Mouse (Mus musculus): ENCODE data around the gene Scn3a. TPM values are rescaled to one million over a fixed set of nuclear protein-coding genes. Genes with fewer than 3 reads are reported as not detected.

The Scn3a gene
- polyA plus RNA-seq, 1 experiment from 2014 or later = 5.4 TPM

GRCm38 (mm10) chr2:65416535-65416934 is 150.9 kb downstream of the Scn3a start:
- Histone ChIP-seq H3K27me3 (ENCODE audit: poor library complexity, severe bottlenecking) (no peaks in the 10 kb centered on the region), H3K4me1 (peaks cover 32% of the 10 kb centered on the region), H3K36me3 (replicated peaks) (no peaks in the 10 kb centered on the region), H3K9me3 (peaks cover 9% of the 10 kb centered on the region; the same call in 1 of the 2 replicates), H3K4me3 (no peak overlapping the region), H3K27ac (peak overlapping the region; percentile 88)
- WGBS = 93% methylated on average over 1 of the region's 1 CpGs
- no peak for DNase-seq (ENCODE audit: extremely low spot score, low spot score)

- Histone ChIP-seq H3K36me3 (replicated peaks) (no peaks in the 10 kb centered on the region), H3K4me1 (peaks cover 41% of the 10 kb centered on the region), H3K9me3 (peaks cover 9% of the 10 kb centered on the region; the same call in 1 of the 2 replicates), H3K27ac (peak overlapping the region; percentile 88), H3K4me3 (peak overlapping the region; percentile 49), H3K27me3 (ENCODE audit: poor library complexity, severe bottlenecking) (no peaks in the 10 kb centered on the region)
- DNase-seq (ENCODE audit: extremely low spot score, low spot score) = no peak
- WGBS = 0% methylated on average over 2 of the region's 2 CpGs
These were observed 152.1 kb downstream of the Scn3a start for GRCm38 (mm10) chr2:65415294-65415693.

GRCm38 (mm10) chr2:65414806-65415281 is 152.6 kb downstream of the Scn3a start:
- no peaks in the 10 kb centered on the region for H3K36me3 ChIP-seq (replicated peaks)
- peaks cover 42% of the 10 kb centered on the region for H3K4me1 ChIP-seq
- 6% methylated on average over 6 of the region's 6 CpGs for WGBS
- H3K27me3 ChIP-seq (ENCODE audit: poor library complexity, severe bottlenecking) = no peaks in the 10 kb centered on the region
- peak; percentile 73 for DNase-seq (ENCODE audit: extremely low spot score, low spot score)
- H3K27ac ChIP-seq = peak overlapping the region; percentile 88
- H3K4me3 ChIP-seq = peak overlapping the region; percentile 49
- H3K9me3 ChIP-seq = peaks cover 9% of the 10 kb centered on the region; the same call in 1 of the 2 replicates

- Histone ChIP-seq H3K27me3 (ENCODE audit: poor library complexity, severe bottlenecking) (no peaks in the 10 kb centered on the region), H3K4me3 (peak overlapping the region; percentile 49), H3K9me3 (peaks cover 9% of the 10 kb centered on the region; the same call in 1 of the 2 replicates), H3K4me1 (peaks cover 42% of the 10 kb centered on the region), H3K27ac (peak overlapping the region; percentile 88), H3K36me3 (replicated peaks) (no peaks in the 10 kb centered on the region)
- under 1% methylated on average over 7 of the region's 7 CpGs for WGBS
- peak; percentile 80 for DNase-seq (ENCODE audit: extremely low spot score, low spot score)
These were observed 153.2 kb downstream of the Scn3a start for GRCm38 (mm10) chr2:65414237-65414636.

- 0% methylated on average over 3 of the region's 3 CpGs for WGBS
- no peak for DNase-seq (ENCODE audit: extremely low spot score, low spot score)
- Histone ChIP-seq H3K4me1 (peaks cover 42% of the 10 kb centered on the region), H3K4me3 (peak overlapping the region; percentile 49), H3K36me3 (replicated peaks) (no peaks in the 10 kb centered on the region), H3K27ac (peak overlapping the region; percentile 88), H3K27me3 (ENCODE audit: poor library complexity, severe bottlenecking) (no peaks in the 10 kb centered on the region), H3K9me3 (peaks cover 9% of the 10 kb centered on the region; the same call in 1 of the 2 replicates)
These were observed 153.7 kb downstream of the Scn3a start for GRCm38 (mm10) chr2:65413746-65414145.

Other genes starting within 250 kb of the Scn3a start
- 0.71 and 0.78 TPM in 2 replicates for gene Slc38a11, start 203.6 kb downstream of the Scn3a start, polyA plus RNA-seq (2016; fragmentation: Nextera tagmentation; extraction: Ambion mirVana)
- gene Scn2a, start 53.1 kb upstream of the Scn3a start, polyA plus RNA-seq (2016; fragmentation: Nextera tagmentation; extraction: Ambion mirVana) = 2.2 and 2.7 TPM in 2 replicates